Mouse (Mus musculus): ENCODE data around the gene Isl1. TPM values are rescaled to one million over a fixed set of nuclear protein-coding genes. Genes with fewer than 3 reads are reported as not detected.

The Isl1 gene
- 1 to 10 TPM; 3.2 to 5.4 (median 3.5) TPM for total RNA-seq (2022)

- no peak for DNase-seq (ENCODE audit: low spot score in 2 of 2)
Measured at GRCm38 (mm10) chr13:116309584-116310462, at the start of gene Isl1. TSS of gene Isl1 (minus strand) at chr13:116309689.

DNA sequence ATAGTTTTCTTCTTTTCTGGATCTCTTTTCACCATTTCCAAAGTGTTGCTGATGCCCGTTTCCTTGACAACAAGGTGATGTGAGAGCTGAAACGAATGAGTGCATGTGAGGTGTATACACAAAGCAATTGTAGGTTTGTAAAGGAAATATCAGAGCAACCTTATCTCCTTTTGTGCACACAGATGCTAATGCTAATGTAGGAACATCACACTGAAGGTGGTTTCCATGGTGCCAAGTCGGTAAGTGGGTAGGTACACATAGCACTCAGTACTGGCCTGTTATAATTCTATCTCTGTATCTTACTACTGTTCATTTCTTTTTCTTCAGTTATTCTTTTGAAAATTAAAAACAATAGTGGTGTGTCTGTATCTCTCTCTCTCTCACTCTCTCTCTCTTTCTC is 26.3 kb upstream of the Isl1 start:
- no peak for DNase-seq (ENCODE audit: low spot score in 2 of 2)

- DNase-seq (ENCODE audit: low spot score in 2 of 2), result no peak
Measured at GRCm38 (mm10) chr13:116313636-116314530, 4.4 kb upstream of the Isl1 start.

DNA sequence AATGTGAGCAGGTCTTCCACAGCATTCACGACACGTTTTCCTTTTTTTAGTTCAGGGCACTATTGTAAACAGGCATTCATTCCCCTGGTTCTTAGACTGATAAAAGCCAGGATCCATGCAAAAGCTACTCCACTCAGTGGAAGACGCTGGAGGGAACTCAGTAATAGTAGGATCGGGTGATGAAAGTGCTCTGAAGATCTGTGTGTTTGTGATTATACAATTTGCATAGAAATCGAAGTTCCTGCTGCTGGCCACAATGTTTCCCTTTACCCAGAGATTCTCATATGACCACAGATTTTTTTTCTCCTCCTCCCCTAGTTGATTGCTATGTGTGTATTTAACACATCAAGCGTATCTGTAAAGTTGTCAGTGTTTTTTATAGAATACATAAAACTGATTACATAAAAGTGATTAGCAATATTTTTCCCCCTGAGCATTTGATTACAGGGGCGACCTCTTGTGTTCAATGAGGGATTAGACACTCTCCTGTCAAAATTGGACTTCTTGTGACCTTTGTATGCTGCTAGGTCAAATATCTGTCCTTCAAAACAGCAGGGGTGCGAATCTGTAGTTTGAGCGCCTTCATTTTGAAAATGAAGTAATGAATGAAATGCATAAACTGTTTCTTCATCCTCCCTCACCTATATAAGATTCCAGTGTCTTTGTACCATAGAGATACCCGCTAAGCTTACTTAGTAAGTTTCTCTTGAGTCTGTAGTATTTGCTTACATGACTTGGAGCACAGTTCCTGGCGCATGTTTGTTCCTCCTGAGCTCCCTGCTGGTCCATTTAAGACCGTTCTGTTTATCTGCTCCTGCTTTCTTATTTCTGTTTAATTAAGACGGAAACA is 2.6 kb upstream of the Isl1 start:
- DNase-seq (ENCODE audit: low spot score in 2 of 2), result no peak

GRCm38 (mm10) chr13:116311011-116311410 is 1.5 kb upstream of the Isl1 start:
- no peak for DNase-seq (ENCODE audit: low spot score in 2 of 2)

DNA sequence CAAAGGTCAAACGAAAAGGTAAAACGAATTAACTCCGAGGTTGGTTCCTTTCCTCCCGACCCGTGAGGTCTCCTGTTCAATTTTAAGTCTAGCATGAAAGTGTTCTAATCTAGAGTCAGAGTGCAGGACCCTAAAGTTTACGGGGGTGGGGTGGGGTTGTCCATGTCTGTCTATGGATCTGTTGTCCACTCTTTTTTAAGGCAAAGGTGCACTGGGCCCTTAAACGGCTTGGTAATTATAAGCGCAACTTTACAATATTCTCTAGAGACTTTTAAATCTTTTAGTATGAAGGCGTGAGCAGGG is 925 bp upstream of the Isl1 start:
- DNase-seq (ENCODE audit: low spot score in 2 of 2), result no peak

DNA sequence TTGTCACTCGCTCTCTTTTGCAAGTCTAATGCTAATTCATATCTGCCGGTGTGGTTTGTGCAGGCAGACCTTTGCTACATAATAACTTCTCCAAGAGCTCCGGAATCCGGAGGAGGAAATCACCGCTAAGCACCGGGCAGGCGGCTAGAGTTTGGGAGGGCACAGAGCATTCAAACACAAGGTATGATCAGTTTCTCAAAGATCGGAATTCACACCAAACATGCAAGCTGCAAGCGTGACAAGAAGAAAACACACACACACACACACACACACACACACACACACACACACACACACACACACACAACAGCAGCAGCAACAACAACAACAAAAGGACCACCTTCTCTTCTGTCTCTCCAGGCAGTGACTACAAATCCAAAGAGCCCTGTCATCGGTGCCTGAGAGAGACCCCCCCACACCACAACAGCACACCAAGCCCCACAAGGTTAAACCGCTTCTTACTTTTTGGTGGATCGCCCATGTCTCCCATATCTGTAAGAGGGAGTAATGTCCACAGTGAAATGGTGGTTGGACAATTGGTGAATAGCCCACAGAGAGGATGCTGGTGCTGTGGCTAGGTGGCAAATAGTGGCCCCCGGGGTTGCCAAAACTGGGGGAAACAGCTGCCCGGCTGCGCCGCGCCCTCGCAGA is 431 bp downstream of the Isl1 start:
- no peak for DNase-seq (ENCODE audit: low spot score in 2 of 2)

- no peak for DNase-seq (ENCODE audit: low spot score in 2 of 2)
Measured at GRCm38 (mm10) chr13:116308121-116308932, 1.2 kb downstream of the Isl1 start.

DNA sequence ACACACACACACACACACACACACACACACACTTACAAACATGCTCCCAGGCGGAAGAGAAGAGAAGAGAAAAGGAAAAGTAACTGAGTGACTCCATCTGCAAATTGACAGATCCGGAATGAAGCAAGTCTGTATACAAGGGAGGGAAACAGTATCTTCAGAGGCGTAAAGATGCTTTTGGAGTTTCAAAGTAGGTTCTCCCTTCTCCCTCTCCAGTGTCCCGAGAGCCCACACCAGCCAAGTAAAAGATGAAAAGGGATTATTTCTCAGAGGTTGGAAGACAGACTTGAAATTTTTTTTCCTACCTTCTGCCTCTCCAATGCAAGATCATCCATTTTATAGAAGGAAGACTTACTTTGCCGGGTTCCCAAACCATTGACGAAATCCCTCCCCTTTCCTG is 2.9 kb downstream of the Isl1 start:
- no peak for DNase-seq (ENCODE audit: low spot score in 2 of 2)

- DNase-seq (ENCODE audit: low spot score in 2 of 2), result no peak
Measured at GRCm38 (mm10) chr13:116305721-116306120, 3.8 kb downstream of the Isl1 start.

GRCm38 (mm10) chr13:116304713-116305470 is 4.6 kb downstream of the Isl1 start:
- DNase-seq (ENCODE audit: low spot score in 2 of 2), result no peak

DNA sequence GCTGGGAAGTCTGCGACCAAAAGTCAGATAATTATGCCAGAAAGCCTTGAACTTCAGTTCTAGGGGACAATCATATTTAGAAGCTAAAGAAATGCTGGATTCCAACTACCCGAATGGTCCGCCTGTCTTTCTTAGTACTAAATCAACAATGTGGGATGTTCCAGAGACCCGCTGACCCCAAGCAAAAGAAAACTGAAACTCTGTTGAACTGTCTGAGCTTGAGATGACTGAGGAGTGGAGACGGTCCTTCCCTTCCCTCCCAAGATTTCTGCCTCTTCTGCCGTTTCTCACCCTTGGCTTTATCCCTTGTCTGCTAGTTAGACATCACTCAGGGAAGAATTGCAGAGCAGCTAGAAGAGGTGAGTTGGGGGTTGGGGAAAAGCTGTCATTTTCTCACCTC is 5.7 kb downstream of the Isl1 start:
- DNase-seq (ENCODE audit: low spot score in 2 of 2), result no peak

GRCm38 (mm10) chr13:116302861-116303260 is 6.6 kb downstream of the Isl1 start:
- no peak for DNase-seq (ENCODE audit: low spot score in 2 of 2)

DNA sequence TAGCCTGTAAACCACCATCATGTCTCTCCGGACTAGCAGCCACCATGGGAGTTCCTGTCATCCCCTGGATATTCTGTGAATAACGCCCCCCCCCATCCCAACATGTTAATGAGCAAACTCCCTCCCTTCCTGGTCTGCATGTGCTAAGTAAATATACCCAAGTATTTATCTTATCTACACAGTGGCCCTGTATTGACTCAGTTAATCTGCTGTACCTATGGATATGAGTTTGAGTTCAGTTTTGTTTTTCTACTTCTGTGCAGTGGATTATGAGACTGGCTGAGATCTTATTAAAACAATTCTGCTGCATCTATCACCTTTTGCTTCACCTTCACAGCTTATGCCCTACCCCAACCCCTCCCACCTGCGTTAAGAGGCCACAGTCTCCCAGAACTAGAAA is 7.8 kb downstream of the Isl1 start:
- no peak for DNase-seq (ENCODE audit: low spot score in 2 of 2)

DNA sequence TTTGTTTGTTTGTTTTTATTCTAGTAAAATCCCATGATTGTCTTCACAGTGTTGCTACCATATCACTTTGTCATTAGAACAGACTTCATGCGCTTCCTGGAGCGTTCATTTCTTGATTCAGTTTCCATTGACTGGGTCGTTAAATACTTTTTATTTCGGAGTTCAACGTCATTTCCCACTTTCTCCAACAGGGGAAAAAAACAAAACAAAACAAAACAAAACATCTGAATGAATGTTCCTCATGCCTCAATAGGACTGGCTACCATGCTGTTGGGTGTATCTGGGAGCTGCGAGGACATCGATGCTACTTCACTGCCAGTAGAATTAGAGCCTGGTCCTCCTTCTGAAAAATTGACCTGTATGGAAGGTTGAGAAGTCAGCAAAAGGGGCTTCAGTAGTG is 10.2 kb downstream of the Isl1 start:
- no peak for DNase-seq (ENCODE audit: low spot score in 2 of 2)

DNA sequence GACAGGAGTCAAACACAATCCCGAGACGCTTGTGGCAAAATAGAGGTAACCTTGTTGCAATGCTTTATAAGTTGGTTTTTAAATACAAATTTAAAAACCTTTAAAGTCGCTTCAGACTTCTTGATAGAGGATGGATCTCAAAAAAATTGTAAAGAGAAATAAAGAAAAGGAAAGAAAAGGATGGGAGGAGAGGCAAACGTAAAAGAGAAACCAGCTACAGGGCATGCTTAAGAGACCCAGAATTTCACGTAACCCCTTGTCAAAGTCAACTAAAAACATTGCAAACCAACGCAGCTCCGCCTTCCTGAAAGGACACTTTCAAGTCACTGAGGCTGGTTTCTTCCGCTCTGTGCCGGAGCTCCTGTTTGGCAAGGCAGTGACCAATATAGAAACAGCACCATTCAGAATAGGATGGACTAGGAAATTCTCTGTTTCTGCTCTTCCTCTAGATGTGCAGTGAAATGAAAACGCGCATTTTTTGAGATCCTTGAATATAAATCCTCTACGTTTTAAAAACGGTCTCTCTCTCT is 10.8 kb downstream of the Isl1 start:
- no peak for DNase-seq (ENCODE audit: low spot score in 2 of 2)

DNA sequence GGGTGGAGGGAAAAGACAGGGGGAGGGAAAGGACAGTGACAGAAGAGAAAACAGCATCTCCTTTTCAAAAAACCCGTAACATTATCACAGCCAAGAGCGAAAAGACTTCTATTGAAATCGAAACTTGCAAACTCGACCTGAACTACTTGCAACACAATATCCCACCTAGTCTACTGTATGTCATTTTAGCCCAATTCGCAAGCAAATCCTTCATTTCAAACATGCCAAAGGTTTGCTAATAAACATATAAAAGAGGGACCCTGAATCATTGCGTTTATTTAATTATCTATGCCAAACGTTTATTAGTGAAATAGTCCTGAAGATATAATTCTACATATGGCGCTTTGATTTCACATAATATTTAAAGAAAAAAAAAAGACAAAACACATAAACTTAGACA is 11.5 kb downstream of the Isl1 start:
- DNase-seq (ENCODE audit: low spot score in 2 of 2), result no peak

DNA sequence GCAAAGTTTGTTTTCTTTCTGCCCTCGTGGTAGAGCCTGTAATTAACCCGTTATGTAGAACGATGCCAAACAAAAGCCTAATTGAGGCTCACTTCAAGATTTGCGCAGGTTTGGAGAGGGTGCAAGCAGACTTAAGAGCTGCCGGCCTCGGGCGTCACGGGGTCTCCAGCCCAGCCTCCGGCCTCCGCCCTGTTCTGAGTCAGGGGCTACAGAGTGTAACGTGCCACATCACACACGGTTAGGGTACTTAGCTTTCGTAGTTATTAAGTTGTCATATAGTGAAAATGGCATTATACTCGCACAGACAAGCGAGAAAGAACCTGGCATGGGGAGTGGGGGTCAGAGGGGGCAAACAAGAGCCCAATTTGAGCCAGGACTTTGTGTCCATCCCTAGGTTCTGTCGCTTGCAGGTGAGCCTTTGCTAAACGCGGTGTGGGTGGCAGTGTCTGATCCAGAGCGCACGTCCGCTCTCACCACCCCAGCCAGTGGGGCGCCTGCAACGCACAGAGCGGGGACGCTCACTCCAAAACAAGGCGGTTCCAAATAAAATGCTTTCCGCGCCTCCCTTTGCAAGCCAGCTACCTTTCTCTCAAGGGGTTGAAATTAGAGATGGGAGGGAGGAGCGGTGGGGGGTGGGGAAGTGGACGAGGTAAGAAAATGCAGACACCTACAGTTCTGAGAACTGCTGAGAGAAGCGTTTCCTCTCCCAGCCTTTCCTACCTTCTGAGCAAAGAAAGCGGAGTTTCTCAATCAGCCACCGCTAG is 12.3 kb downstream of the Isl1 start:
- DNase-seq (ENCODE audit: low spot score in 2 of 2), result no peak

DNA sequence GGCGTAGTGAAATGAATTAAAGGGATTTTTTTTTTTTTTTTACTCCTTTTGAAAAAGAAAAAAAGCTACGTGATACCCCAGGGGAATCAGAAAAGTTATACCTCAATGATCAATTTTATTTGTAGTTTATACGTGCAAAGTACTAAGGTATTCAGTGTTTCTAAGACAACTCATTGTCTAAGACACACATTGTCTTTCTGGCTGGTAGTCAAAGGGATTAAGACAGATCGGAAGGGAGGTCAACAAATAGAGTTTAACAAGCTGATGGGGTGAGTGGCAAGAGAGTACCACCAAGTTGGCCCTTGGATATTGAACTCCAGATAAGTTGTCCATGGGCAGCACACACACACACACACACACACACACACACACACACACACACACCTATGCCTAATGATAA is 14.1 kb downstream of the Isl1 start:
- DNase-seq (ENCODE audit: low spot score in 2 of 2), result no peak

Data from left cerebral cortex, adult 8-10 months (tissue).